Mouse (Mus musculus) urinary bladder, adult 2 months (tissue): ENCODE results near the gene Atp6v0b. TPM values are rescaled to one million over a fixed set of nuclear protein-coding genes. Genes with fewer than 3 reads are reported as not detected.
A peak's percentile ranks its signal among the peaks of the same experiment; 100 is the strongest.

Experiments used
- DNase-seq: peaks from one replicate; pipeline ENCODE4 v3.0.0; 2022; ENCODE audit warnings: low spot score
- polyA plus RNA-seq: library from polyadenylated mRNA; depleted of rRNA; stranded (reverse); fragments of >200 nt; gene quantifications from 2 replicates; pipeline ENCODE4 v1.2.3, GENCODE M21; 2012; rRNA removed

The Atp6v0b gene
- polyA plus RNA-seq: 245 and 352 TPM in 2 replicates

GRCm38 (mm10) chr4:117887133-117887532, at the start of gene Atp6v0b:
Gene Atp6v0b (minus strand): TSS chr4:117887333.
- peak; percentile 93 for DNase-seq

- no peak for DNase-seq
Measured at GRCm38 (mm10) chr4:117934081-117934480, 46.9 kb upstream of the Atp6v0b start.

DNA sequence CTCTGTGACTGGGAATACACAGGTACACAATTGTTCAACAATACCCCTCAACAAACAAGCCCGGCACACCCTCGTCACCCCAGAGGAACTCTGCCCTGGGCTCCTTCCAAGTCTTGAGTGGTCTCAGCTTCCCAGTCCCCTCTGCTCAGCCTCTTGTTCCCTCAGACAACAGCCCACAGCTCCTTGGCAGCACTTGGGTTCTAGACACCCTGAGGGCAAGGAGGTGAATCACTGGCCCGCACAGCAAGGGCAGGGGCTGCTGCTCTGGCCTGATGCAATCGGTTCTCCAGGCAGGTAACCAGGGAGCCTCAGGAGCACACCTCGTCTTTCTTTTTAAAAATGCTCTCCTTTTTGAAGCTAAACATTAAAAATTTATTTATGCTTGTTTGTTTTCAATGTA, 46.1 kb upstream of the Atp6v0b start:
- DNase-seq: no peak

DNA sequence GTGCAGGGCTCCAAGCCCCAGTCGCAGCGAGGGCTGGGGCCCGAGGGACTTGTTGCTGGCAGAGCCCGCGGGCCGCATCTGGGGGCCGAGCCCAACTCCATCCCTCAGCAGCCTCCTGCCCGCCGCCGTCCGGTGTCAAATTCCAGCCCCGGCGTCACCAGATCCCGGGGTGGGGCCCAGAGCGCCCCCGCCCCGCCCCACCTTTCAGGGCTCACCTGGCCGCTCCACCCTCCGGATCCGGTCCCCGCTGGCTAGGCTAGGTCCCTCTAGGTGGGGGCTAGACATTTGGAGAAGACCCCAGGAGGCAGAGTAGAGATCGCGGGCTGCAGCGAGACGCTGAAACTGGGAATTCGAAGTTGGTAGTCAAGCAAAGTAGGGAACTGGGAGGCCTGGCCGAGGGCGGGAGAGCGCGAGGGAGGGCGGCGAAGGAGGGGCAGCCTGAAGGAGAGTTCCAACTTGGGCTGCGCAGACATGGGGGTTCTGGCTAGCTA, 42.3 kb upstream of the Atp6v0b start, which contains the start of gene Artn:
Gene Artn (minus strand): TSS at position 373 of the 491 bp plus-strand sequence.
- peak; percentile 67 for DNase-seq

DNA sequence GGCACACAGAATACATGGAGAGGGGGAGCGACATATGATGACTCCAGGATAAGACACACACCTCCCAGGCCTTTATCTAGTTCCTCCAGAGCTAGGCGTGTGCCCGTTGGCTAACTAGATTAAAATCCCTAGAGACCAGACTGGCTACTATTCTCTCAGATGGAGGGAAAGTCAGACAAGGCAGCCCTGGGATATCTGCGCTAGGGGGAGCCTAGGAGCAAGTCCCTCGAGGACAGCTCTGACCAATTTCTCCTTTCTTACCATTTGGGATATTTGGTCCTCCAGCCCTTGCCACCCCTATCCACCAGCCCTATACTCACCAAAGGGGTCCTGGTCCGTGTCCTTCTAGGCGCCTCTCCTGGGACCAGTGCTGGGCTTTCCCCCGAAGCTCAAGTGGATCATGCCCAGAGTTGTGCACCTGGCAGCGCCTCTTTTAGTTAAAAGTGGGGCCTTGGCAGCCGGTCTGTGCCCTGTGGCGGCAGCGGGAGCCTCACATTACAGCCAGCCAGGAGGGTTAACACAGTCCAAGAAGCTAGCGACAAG, 41.6 kb upstream of the Atp6v0b start:
- DNase-seq: peak; percentile 33

DNA sequence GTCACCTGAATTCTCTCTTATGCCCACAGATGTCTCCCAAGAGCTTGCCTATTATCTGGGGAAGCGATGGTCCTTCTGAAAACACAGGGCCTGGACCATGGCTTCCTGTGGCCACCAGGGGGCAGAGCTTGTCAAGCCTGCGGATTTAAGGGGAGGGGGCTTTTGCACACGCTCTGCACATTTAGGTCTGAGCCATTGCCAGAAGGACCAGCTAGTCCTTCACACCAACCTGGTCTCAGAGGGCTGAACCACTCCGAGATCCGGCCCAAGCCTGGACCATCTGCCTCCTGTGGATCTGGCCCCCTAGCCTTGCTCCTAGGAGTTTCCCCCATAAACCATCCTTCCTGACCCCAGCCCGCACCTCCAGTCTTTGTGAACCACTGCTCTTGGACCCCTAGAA, 41.1 kb upstream of the Atp6v0b start:
- DNase-seq: no peak

GRCm38 (mm10) chr4:117926545-117927482, 39.7 kb upstream of the Atp6v0b start:
- no peak for DNase-seq

- DNase-seq: no peak
Measured at GRCm38 (mm10) chr4:117924916-117925315, 37.8 kb upstream of the Atp6v0b start.

GRCm38 (mm10) chr4:117923450-117923849, 36.3 kb upstream of the Atp6v0b start:
- no peak for DNase-seq

- no peak for DNase-seq
Measured at GRCm38 (mm10) chr4:117921358-117921757, 34.2 kb upstream of the Atp6v0b start.

- no peak for DNase-seq
Measured at GRCm38 (mm10) chr4:117918762-117919161, 31.6 kb upstream of the Atp6v0b start.

DNA sequence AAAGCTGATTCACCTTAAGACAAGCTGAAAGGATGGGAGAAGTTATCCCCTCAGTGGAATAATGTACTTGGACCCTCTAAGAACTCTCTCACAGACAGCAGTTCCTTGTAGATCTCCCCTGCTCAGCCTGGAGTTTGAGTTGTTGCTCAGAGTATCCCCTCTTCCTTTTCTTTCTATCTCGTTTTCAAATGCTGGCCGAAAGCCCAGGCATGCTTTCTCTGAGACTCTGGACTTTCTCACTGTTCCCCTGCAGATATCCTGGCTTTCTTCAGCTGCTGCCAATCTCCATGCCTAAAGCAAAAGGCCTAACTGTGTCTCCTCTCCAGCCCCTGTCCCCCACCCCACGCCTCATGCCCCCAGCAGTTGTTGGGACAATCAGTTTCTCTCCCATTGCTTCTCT, 31.1 kb upstream of the Atp6v0b start:
- DNase-seq: no peak

GRCm38 (mm10) chr4:117917847-117918246, 30.7 kb upstream of the Atp6v0b start:
- DNase-seq: no peak

DNA sequence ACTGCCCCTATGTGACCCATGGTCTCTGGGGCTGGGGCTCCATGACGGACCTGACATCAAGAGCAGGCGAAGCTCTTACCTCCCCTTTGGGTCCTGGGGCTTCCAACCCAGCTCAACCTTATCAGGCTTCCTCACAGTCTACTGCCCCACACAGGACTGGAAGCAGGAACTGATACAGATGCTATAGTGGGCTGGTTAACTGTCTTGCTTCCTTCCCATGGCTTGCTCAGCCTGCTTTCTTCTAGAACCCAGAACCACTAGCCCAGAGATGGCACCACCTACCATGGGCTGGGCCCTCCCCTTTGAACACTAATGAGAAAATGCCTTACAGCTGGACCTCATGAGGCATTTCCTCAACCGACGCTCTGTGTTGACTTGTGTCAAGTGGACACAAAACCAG, 30.3 kb upstream of the Atp6v0b start:
- DNase-seq: no peak

DNA sequence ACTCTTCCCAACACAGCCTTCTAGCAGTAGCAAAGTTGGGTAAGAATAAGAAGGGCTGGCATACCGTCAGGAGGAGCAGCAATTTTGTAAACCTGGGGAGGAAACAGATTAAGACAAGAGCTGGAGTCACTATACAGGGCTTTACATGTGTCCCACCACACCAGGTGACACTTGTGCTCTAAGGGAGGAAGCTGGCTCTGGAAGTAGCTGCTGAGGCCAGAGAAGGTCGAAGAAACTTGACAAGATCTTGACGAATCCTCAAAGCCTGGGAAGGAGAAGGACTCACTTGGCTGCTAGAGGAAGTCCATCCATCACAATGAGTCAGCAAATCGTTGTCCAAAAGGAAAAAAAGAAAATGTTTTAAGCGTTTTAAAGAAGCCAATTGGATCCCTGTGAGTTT, 29.3 kb upstream of the Atp6v0b start:
- DNase-seq: no peak

DNA sequence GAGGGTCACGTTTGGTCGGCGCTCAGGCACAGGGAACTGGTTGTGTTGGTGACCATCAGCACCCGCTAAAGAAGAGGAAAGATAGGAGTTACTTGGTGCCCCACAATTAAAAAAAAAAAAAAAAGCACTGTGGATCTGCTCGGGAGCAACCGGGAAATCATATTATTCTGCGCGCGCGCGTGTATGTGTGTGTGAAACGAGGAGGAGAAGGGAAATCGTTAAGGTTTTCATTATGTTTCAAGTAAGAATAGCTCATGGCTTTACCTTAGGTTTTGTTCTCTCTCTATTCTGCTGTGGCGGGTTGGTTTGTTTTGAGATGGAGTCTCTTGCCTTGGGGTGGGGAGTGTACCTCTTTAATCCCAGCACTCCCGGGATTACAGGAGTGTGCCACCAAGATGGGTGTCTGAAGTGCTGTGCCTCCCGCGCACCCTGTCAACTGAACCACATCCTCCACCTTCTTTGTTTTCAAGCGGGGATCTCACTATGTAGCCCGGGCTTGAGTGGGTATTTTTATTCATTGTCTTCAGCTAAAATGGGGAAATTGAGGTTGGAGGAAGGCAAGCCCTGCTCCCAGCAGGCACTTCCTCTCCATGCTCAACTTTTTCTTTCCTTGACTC, 28.5 kb upstream of the Atp6v0b start:
- DNase-seq: no peak

GRCm38 (mm10) chr4:117914591-117915442, 27.7 kb upstream of the Atp6v0b start, which contains the start of gene Ipo13:
Gene Ipo13 (minus strand): TSS chr4:117914999.
- DNase-seq: peak; percentile 96

DNA sequence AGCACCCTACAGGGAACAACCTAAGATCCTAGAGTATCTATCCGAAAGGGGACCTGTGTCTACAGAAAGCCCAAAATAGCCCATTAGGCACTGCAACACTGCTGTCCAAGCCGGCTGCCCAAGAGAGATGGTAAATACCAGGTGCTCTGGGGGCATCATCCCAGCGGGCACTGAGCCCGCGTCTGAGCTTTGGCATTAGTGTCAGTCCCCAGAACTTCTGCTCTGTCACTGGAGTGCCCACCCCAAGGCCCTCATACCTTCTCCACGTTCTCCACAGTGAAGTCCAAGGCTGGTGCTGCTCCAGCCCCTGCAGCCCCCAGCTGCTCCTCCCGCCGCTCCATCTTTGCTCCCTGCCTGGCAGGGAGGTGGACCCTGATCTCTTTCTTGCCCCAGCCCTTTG, 26.9 kb upstream of the Atp6v0b start:
- no peak for DNase-seq

GRCm38 (mm10) chr4:117913421-117913820, 26.3 kb upstream of the Atp6v0b start:
- DNase-seq: no peak

DNA sequence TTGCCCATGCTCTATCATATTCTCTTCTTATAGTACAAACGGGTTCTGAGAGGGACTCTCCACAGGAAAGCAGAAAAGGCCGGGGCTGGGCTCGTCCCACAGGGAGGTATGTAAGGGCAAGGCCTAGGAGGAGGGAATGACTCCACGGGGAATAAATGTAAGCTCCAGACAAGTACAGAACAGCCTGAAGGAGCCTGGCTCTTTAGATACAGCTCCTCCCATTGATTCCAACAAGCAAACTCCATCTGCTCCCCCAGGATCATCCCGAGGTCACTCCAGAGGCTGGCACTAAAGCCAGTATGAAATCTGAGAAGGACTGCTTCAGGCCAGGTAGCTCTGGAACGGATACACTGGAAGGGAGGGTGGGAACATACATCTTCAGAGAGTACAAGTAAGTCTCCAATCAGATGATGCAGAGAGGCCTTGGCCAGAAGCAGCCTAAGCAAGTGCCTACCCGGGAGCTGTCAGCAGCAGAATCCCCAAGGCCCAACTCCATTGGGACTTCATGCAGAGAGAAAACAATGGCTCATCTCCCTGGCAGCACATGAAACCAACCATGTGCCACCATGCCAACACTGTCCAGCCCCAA, 25.6 kb upstream of the Atp6v0b start:
- DNase-seq: no peak

DNA sequence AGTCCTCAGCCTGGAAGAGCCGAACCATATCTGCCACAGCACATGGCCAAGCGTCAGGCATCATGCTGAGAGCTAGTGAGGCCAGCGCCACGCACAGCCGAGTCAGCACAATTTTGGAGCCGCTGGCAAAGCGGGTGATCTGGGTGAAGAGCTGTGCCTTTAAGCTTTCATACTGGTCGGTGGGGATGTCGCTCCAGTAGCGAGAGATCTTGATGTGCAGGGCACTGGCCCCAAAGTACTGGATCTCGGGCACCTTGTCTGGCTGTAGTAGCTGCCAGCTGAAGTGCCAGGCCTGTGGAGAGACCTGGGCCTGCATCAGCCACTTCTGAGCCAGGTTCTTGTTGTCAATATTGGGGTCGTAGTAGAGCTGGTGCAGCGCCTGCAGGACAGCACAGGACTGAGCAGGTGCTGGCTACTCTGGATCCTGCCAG, 25.0 kb upstream of the Atp6v0b start:
- DNase-seq: no peak
